Comparison of ENCODE assay signal across 8 mouse cellular contexts in genomic region chr12:9574244-9574871, GRCm38 (mm10). TPM values are rescaled to one million over a fixed set of nuclear protein-coding genes. Genes with fewer than 3 reads are reported as not detected.
DNase-seq lines count a peak whose midpoint lies in the region; ATAC-seq and TF ChIP-seq lines count a peak whose summit lies in the region.

No protein-coding gene starts in this region.

- no peaks in the 10 kb centered on the region for H3K9me3 ChIP-seq in midbrain, embryonic 11.5 days (ENCODE audit: control insufficient read depth, low read length)

- intact Hi-C loops in heart, postnatal 10 days (cut with DNase I), result loop anchor here (5.0 to 10.0 kb wide), 2 partner anchors 407 to 900 kb away; partner anchors contain the start of gene Pum2

- H3K27me3 ChIP-seq in midbrain, embryonic 11.5 days (ENCODE audit: control insufficient read depth, insufficient read depth, low read length), result peaks cover 92% of the 10 kb centered on the region
- 0 out of 2 replicates have a peak, but pooled peaks cover 2% of the 10 kb centered on the region for H3K27me3 ChIP-seq in thymus, adult 2 months (ENCODE audit: control insufficient read depth, insufficient read depth, low read length)

- peak overlapping the region; percentile 33 for H3K4me3 ChIP-seq in midbrain, embryonic 11.5 days (ENCODE audit: low read depth, low read length)
- H3K4me3 ChIP-seq in thymus, adult 2 months (ENCODE audit: control insufficient read depth, insufficient read depth, low read length), result no peak overlapping the region

- DNase-seq in adipocyte (ENCODE audit: low spot score), result peak; percentile 52
- peak; percentile 19 for DNase-seq in fibroblast of lung, adult 2 months (ENCODE audit: low read depth)
- DNase-seq in heart, postnatal 10 days, result peak; percentile 53 to 67
- peak; percentile 58 to 74 for DNase-seq in kidney, postnatal 25 days
- peak; percentile 97 for DNase-seq in midbrain, embryonic 11.5 days (ENCODE audit: low spot score, missing footprints)
- DNase-seq in B cell, adult 2 months, result no peak
- no peak for DNase-seq in layer of hippocampus, adult 9-10 months (ENCODE audit: low spot score)
- DNase-seq in thymus, adult 2 months, result no peak

- peaks cover 4% of the 10 kb centered on the region; the same call in 1 of the 2 replicates for H3K4me1 ChIP-seq in midbrain, embryonic 11.5 days (ENCODE audit: control insufficient read depth, insufficient read depth, low read length)
- no peaks in the 10 kb centered on the region for H3K4me1 ChIP-seq in thymus, adult 2 months (replicated peaks; ENCODE audit: control insufficient read depth, insufficient read depth, low read length)

- no peaks in the 10 kb centered on the region for H3K36me3 ChIP-seq in midbrain, embryonic 11.5 days (ENCODE audit: control insufficient read depth, insufficient read depth, low read length)
- no peaks in the 10 kb centered on the region for H3K36me3 ChIP-seq in thymus, adult 2 months (ENCODE audit: control insufficient read depth, insufficient read depth, low read length)

- no peak for TF ChIP-seq CTCF in thymus, adult 2 months (IDR thresholded peaks at IDR 0.05; ENCODE audit: borderline replicate concordance, control insufficient read depth, extremely low read depth, insufficient read depth, low read length, poor library complexity)

- peak overlapping the region; percentile 65 for H3K4me2 ChIP-seq in midbrain, embryonic 11.5 days

- WGBS in midbrain, embryonic 11.5 days, result under 1% methylated on average over 38 of the region's 38 CpGs
- WGBS in thymus, adult 2 months, result 2% methylated on average over 38 of the region's 38 CpGs

- TF ChIP-seq POLR2A in thymus, adult 2 months (IDR thresholded peaks at IDR 0.05; ENCODE audit: control insufficient read depth, extremely low read depth, insufficient read depth, low read length, poor library complexity), result no peak

- peak; percentile 77 for ATAC-seq in midbrain, embryonic 11.5 days (ENCODE audit: low FRiP score)

- H3K27ac ChIP-seq in midbrain, embryonic 11.5 days (ENCODE audit: low read depth, low read length), result no peak overlapping the region
- no peak overlapping the region for H3K27ac ChIP-seq in thymus, adult 2 months (ENCODE audit: control insufficient read depth, insufficient read depth, low read length)

- H3K9ac ChIP-seq in midbrain, embryonic 11.5 days (ENCODE audit: low read length), result peak overlapping the region; percentile 41; the same call in 1 of the 2 replicates

RNA-seq across cellular contexts. Expression of gene Osr1, which starts 4.4 kb away (rescaled TPM):
- 10 to 100 TPM in 1 of 2 experiments, 1 to 10 TPM in 1; 8.9 to 11.3 TPM for total RNA-seq in heart, postnatal 10 days (2021)
- polyA plus RNA-seq in midbrain, embryonic 11.5 days (2014; fragmentation: Nextera tagmentation; extraction: Ambion mirVana), result 15.6 and 16.5 TPM in 2 replicates
- polyA plus RNA-seq in thymus, adult 2 months (2012; rRNA removed), result 4.6 and 5.6 TPM in 2 replicates

Comparison
In these comparisons a context has a peak if more than half of its experiments do, and no peak if none do; other contexts are left out.
1. DNase-seq: peak in adipocyte (single experiment), fibroblast of lung, adult 2 months (single experiment), heart, postnatal 10 days (2 of 2), kidney, postnatal 25 days (2 of 2) and midbrain, embryonic 11.5 days (single experiment); none in B cell, adult 2 months (0 of 2), layer of hippocampus, adult 9-10 months (single experiment) and thymus, adult 2 months (single experiment).